Mouse (Mus musculus) stomach, embryonic 14.5 days (tissue): ENCODE measurements at regions not wholly inside any gene's neighbourhood (a gene's known extent, or its start where the extent isn't known, plus 50 kb on each side); places are given as distances from the start of the nearest gene placed in this dataset.

Experiments
- ATAC-seq: fragments of 200-750 bp; cut with Nextera tagmentation; 2 replicates; pipeline ENCODE4 v1.8.0; 2017; ENCODE audit warnings: low read depth, moderate TSS enrichment; ENCODE audit not compliant: insufficient number of reproducible peaks, insufficient read depth, low FRiP score
- H3K27ac ChIP-seq: fragments of 300-500 bp; sonication (generic); 2 replicates; pipeline ENCODE4 v1.5.1; 2014; ENCODE audit warnings: mild to moderate bottlenecking, low read length, moderate library complexity, mixed read lengths
- H3K27me3 ChIP-seq: fragments of 300-500 bp; sonication (generic); 2 replicates; pipeline ENCODE4 v1.6.1; 2014; ENCODE audit warnings: low read length, control low read depth, mixed read lengths; ENCODE audit not compliant: control insufficient read depth, insufficient read depth
- H3K36me3 ChIP-seq: fragments of 300-500 bp; sonication (generic); 2 replicates; pipeline ENCODE4 v1.6.1; 2014; ENCODE audit warnings: mild to moderate bottlenecking, control low read depth, low read length, moderate library complexity, mixed read lengths; ENCODE audit not compliant: control insufficient read depth, insufficient read depth
- H3K4me1 ChIP-seq: fragments of 300-500 bp; sonication (generic); 2 replicates; pipeline ENCODE4 v1.6.1; 2014; ENCODE audit warnings: low read length, control low read depth, mixed read lengths; ENCODE audit not compliant: control insufficient read depth, insufficient read depth
- H3K4me2 ChIP-seq: fragments of 300-500 bp; sonication (generic); replicated peaks from 2 replicates; pipeline ENCODE4 v1.6.1; 2014; ENCODE audit warnings: low read depth, low read length, control low read depth
- H3K4me3 ChIP-seq: fragments of 300-500 bp; sonication (generic); 2 replicates; pipeline ENCODE4 v1.5.1; 2014; ENCODE audit warnings: low read depth, low read length, control low read depth
- H3K9ac ChIP-seq: fragments of 300-500 bp; sonication (generic); replicated peaks from 2 replicates; pipeline ENCODE4 v1.6.1; 2014; ENCODE audit warnings: low read depth, mild to moderate bottlenecking, control low read depth, low read length, moderate library complexity, mixed read lengths
- H3K9me3 ChIP-seq: fragments of 300-500 bp; sonication (generic); 2 replicates; pipeline ENCODE4 v1.6.1; 2016; ENCODE audit warnings: low read depth, low read length, control low read depth; ENCODE audit not compliant: control insufficient read depth
- WGBS: fragments of 180-500 bp; shearing (Covaris S2); extraction: QIAGEN DNeasy Blood & Tissue Kit; methylation state at CpG from one replicate; pipeline ENCODE4 v1.1.7; 2014; 5-methylcytosine and 5-hydroxymethylcytosine counted together

DNA sequence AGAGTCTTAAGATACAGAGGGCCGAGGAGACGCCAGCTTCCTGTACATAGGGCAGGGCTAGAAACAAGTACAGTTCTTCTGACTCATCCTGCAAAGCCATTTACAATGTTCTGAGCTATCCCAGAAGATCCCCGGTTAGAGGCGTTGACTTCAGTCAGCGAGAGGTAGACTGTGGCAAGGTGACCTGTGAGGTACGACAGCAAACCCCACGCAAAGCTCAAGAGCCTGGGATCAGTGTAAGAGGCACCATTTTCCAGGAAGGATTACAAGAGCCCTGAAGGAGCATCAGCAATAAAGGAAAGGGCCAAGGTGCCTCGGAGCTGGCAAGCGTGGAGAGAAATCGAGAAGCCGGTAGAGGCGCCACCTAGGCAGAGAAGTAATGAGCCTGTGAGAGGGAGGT is 61.8 kb upstream of the Frmd6 start:
- Histone ChIP-seq H3K9ac (no peak overlapping the region), H3K27me3 (no peaks in the 10 kb centered on the region), H3K27ac (no peak overlapping the region), H3K9me3 (no peaks in the 10 kb centered on the region), H3K4me2 (no peak overlapping the region), H3K4me3 (no peak overlapping the region), H3K4me1 (no peaks in the 10 kb centered on the region), H3K36me3 (no peaks in the 10 kb centered on the region)
- WGBS = 87% methylated on average over 12 of the region's 12 CpGs
- no peak for ATAC-seq

DNA sequence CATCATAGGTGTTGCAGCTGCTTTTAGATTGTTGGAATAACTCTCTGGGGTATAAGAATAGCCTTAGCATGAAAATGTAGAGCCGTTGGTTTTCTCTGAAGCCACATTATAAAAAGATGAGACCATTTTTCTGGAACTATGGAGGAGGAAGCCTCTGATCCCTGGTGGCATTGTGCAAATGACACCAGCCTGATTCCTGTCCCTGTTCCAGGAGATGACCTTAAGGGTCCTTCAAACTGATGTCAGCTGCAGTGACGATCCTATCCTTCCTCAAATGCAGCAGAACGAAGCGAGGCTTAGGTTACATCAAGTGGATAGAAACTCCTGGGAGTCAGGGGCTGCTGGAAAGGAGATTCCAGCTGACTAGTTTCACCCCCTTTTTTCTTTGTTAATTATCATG is 59.0 kb upstream of the Frmd6 start:
- no peak for ATAC-seq
- H3K4me2 ChIP-seq = no peak overlapping the region
- H3K27ac ChIP-seq = no peak overlapping the region
- no peak overlapping the region for H3K4me3 ChIP-seq
- no peaks in the 10 kb centered on the region for H3K27me3 ChIP-seq
- 87% methylated on average over 4 of the region's 4 CpGs for WGBS
- no peak overlapping the region for H3K9ac ChIP-seq
- H3K4me1 ChIP-seq = no peaks in the 10 kb centered on the region
- H3K36me3 ChIP-seq = no peaks in the 10 kb centered on the region
- H3K9me3 ChIP-seq = no peaks in the 10 kb centered on the region

DNA sequence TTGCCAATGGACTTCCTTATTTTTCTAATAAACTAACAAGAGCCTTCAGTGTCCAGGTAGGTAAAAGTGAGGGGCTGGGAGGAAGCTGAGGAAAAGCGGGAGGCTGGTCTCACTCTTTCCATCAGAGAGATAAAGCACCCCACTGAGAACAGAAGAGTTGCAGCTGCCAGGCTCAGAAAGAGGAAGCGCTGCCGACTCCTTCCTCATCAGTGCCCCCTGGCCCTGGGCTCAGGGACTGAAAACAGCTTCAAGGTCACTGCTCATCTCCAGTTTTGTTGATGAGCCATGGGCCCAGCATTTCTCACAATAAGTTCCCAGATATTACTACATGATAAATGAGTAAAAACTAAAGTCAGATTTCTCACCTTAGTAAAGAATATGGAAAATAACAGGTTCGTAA is 57.4 kb upstream of the Frmd6 start:
- no peaks in the 10 kb centered on the region for H3K27me3 ChIP-seq
- H3K27ac ChIP-seq = no peak overlapping the region
- H3K4me3 ChIP-seq = no peak overlapping the region
- ATAC-seq = no peak
- no peak overlapping the region for H3K4me2 ChIP-seq
- 55% methylated on average over 4 of the region's 4 CpGs for WGBS
- no peaks in the 10 kb centered on the region for H3K9me3 ChIP-seq
- H3K4me1 ChIP-seq = no peaks in the 10 kb centered on the region
- H3K9ac ChIP-seq = no peak overlapping the region
- no peaks in the 10 kb centered on the region for H3K36me3 ChIP-seq

DNA sequence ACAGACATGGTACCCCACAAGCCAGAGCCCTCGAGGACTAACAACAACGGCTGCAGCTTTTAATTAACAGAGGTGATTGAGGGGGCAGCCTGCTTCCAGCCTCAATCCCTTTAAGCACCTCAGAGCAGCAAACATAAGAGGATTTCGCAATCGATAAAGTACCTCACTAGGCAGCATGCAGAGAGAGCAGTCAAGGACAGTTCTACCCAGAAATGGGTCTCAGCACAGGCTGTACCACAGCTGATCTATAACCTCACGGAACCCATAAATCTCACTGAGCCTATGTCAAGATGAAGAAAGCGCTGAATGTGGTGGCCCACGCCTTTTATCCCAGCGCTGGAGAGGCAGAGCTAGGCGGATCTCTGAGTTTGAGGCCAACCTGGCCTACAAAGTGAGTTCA is 56.6 kb upstream of the Frmd6 start:
- ATAC-seq = no peak
- Histone ChIP-seq H3K9ac (no peak overlapping the region), H3K4me2 (no peak overlapping the region), H3K4me3 (no peak overlapping the region), H3K9me3 (no peaks in the 10 kb centered on the region), H3K27ac (no peak overlapping the region), H3K36me3 (no peaks in the 10 kb centered on the region), H3K27me3 (no peaks in the 10 kb centered on the region), H3K4me1 (no peaks in the 10 kb centered on the region)
- whole genome bisulfite sequencing = 77% methylated on average over 9 of the region's 9 CpGs

DNA sequence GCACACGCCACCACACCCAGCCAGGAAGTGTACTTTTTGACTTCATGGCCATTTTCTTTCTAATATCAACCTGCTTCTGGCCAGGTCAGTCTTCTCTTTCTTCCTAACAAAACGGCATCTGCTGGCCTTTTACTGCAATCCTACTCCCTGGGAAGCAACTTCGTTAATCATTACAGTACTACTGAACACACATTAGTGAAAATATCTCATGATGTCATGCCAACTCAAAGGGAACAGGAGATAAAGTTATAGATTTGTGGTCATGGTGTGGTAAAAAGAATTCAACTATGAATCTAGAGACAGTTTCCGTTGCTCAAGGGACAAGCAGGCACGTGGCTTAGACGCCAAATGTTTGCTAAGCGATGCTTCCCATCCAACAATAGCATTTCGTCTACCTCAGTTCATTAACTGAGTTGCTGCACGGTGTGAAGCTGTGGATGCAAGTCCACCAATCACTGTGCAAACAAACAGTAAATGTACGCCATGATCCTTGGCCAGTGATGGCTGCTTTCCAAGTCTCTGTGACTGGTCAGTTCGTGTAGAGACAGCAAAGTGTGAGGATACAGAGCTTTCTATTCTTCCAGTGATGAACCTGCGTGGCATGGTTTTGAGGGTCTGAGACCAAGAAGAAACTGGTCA is 55.7 kb upstream of the Frmd6 start:
- Histone ChIP-seq H3K27ac (no peak overlapping the region), H3K36me3 (no peaks in the 10 kb centered on the region), H3K4me3 (no peak overlapping the region), H3K9me3 (no peaks in the 10 kb centered on the region), H3K9ac (no peak overlapping the region), H3K4me1 (no peaks in the 10 kb centered on the region), H3K4me2 (no peak overlapping the region), H3K27me3 (no peaks in the 10 kb centered on the region)
- ATAC-seq = no peak; the same call in 1 of the 2 replicates
- 80% methylated on average over 12 of the region's 12 CpGs for WGBS

GRCm38 (mm10) chr12:70774006-70774405 is 51.3 kb upstream of the Frmd6 start:
- H3K27me3 ChIP-seq = no peaks in the 10 kb centered on the region
- ATAC-seq = no peak

GRCm38 (mm10) chr12:70774816-70775591 is 50.3 kb upstream of the Frmd6 start:
- Histone ChIP-seq H3K4me3 (no peak overlapping the region), H3K27me3 (no peaks in the 10 kb centered on the region), H3K4me2 (no peak overlapping the region), H3K9ac (no peak overlapping the region), H3K4me1 (no peaks in the 10 kb centered on the region), H3K36me3 (no peaks in the 10 kb centered on the region), H3K27ac (no peak overlapping the region), H3K9me3 (no peaks in the 10 kb centered on the region)
- WGBS = 82% methylated on average over 8 of the region's 8 CpGs
- no peak for ATAC-seq

More at GRCm38 (mm10) chr12:70774006-70774405, 51.3 kb upstream of the Frmd6 start:
- no peak overlapping the region for H3K4me2 ChIP-seq
- no peaks in the 10 kb centered on the region for H3K9me3 ChIP-seq
- H3K4me1 ChIP-seq = no peaks in the 10 kb centered on the region
- H3K27ac ChIP-seq = no peak overlapping the region
- no peaks in the 10 kb centered on the region for H3K36me3 ChIP-seq
- H3K9ac ChIP-seq = no peak overlapping the region
- no peak overlapping the region for H3K4me3 ChIP-seq
- WGBS = 83% methylated on average over 5 of the region's 5 CpGs
